Mouse (Mus musculus): ENCODE results near the gene Tbcb. TPM values are rescaled to one million over a fixed set of nuclear protein-coding genes. Genes with fewer than 3 reads are reported as not detected.
A peak's percentile ranks its signal among the peaks of the same experiment; 100 is the strongest.

Gene Tbcb
- polyA plus RNA-seq, 1 experiment from 2014 or later = 260 TPM

GRCm38 (mm10) chr7:30200200-30200599, 31.9 kb downstream of the Tbcb start:
- WGBS = 84% methylated on average over 5 of the region's 5 CpGs
- no peak overlapping the region for H3K9ac ChIP-seq (ENCODE audit: low read length)
- no peak overlapping the region for H3K4me2 ChIP-seq
- no peak for ATAC-seq (ENCODE audit: low FRiP score)
- no peaks in the 10 kb centered on the region for H3K9me3 ChIP-seq (ENCODE audit: control insufficient read depth, low read length)
- DNase-seq (ENCODE audit: low spot score, missing footprints) = no peak
- H3K27me3 ChIP-seq (ENCODE audit: control insufficient read depth, insufficient read depth, low read length) = no peaks in the 10 kb centered on the region
- H3K4me3 ChIP-seq (ENCODE audit: low read depth, low read length) = no peak overlapping the region
- peaks cover 6% of the 10 kb centered on the region for H3K4me1 ChIP-seq (ENCODE audit: control insufficient read depth, insufficient read depth, low read length)
- H3K36me3 ChIP-seq (ENCODE audit: control insufficient read depth, insufficient read depth, low read length) = no peaks in the 10 kb centered on the region
- H3K27ac ChIP-seq (ENCODE audit: low read depth, low read length) = no peak overlapping the region

- no peak overlapping the region for H3K4me2 ChIP-seq
- H3K9me3 ChIP-seq (ENCODE audit: control insufficient read depth, low read length) = no peaks in the 10 kb centered on the region
- H3K27me3 ChIP-seq (ENCODE audit: control insufficient read depth, insufficient read depth, low read length) = no peaks in the 10 kb centered on the region
- WGBS = 81% methylated on average over 18 of the region's 18 CpGs
- DNase-seq (ENCODE audit: low spot score, missing footprints) (no peak), ATAC-seq (ENCODE audit: low FRiP score) (no peak)
- H3K9ac ChIP-seq (ENCODE audit: low read length) = no peak overlapping the region
- H3K4me1 ChIP-seq (ENCODE audit: control insufficient read depth, insufficient read depth, low read length) = peaks cover 7% of the 10 kb centered on the region
- no peak overlapping the region for H3K27ac ChIP-seq (ENCODE audit: low read depth, low read length)
- no peak overlapping the region for H3K4me3 ChIP-seq (ENCODE audit: low read depth, low read length)
- H3K36me3 ChIP-seq (ENCODE audit: control insufficient read depth, insufficient read depth, low read length) = no peaks in the 10 kb centered on the region
These were observed 32.5 kb downstream of the Tbcb start for GRCm38 (mm10) chr7:30199498-30200139.

- 12% methylated on average over 8 of the region's 8 CpGs for WGBS
These were observed 33.5 kb downstream of the Tbcb start, which contains the start of gene Capns1 for GRCm38 (mm10) chr7:30198481-30198971. Gene Capns1 (minus strand): TSS chr7:30198811.

GRCm38 (mm10) chr7:30197592-30198129, 34.4 kb downstream of the Tbcb start:
- 73% methylated on average over 5 of the region's 5 CpGs for WGBS
- no peaks in the 10 kb centered on the region for H3K36me3 ChIP-seq (ENCODE audit: control insufficient read depth, insufficient read depth, low read length)
- no peak overlapping the region for H3K4me2 ChIP-seq
- peaks cover 13% of the 10 kb centered on the region for H3K4me1 ChIP-seq (ENCODE audit: control insufficient read depth, insufficient read depth, low read length)
- H3K9ac ChIP-seq (ENCODE audit: low read length) = no peak overlapping the region
- no peak overlapping the region for H3K27ac ChIP-seq (ENCODE audit: low read depth, low read length)
- ATAC-seq (ENCODE audit: low FRiP score) (no peak), DNase-seq (ENCODE audit: low spot score, missing footprints) (no peak)
- H3K9me3 ChIP-seq (ENCODE audit: control insufficient read depth, low read length) = no peaks in the 10 kb centered on the region
- no peak overlapping the region for H3K4me3 ChIP-seq (ENCODE audit: low read depth, low read length)
- H3K27me3 ChIP-seq (ENCODE audit: control insufficient read depth, insufficient read depth, low read length) = no peaks in the 10 kb centered on the region

More at GRCm38 (mm10) chr7:30198481-30198971, 33.5 kb downstream of the Tbcb start, which contains the start of gene Capns1:
- Histone ChIP-seq H3K4me3 (ENCODE audit: low read depth, low read length) (no peak within 1 kb of the TSS), H3K4me2 (peak within 1 kb of the TSS; percentile 27; the same call in 1 of the 2 replicates), H3K27ac (ENCODE audit: low read depth, low read length) (no peak within 1 kb of the TSS), H3K9ac (ENCODE audit: low read length) (no peak within 1 kb of the TSS; the same call in 1 of the 2 replicates), H3K4me1 (ENCODE audit: control insufficient read depth, insufficient read depth, low read length) (peaks cover 5% of the 10 kb centered on the region), H3K36me3 (ENCODE audit: control insufficient read depth, insufficient read depth, low read length) (no peaks in the 10 kb centered on the region), H3K27me3 (ENCODE audit: control insufficient read depth, insufficient read depth, low read length) (no peaks in the 10 kb centered on the region), H3K9me3 (ENCODE audit: control insufficient read depth, low read length) (no peaks in the 10 kb centered on the region)
- ATAC-seq (ENCODE audit: low FRiP score) = no peak
- peak; percentile 89 for DNase-seq (ENCODE audit: low spot score, missing footprints)

- 81% methylated on average over 6 of the region's 6 CpGs for WGBS
- H3K27ac ChIP-seq (ENCODE audit: low read depth, low read length) = no peak overlapping the region
- ATAC-seq (ENCODE audit: low FRiP score) (no peak), DNase-seq (ENCODE audit: low spot score, missing footprints) (no peak)
- no peak overlapping the region for H3K4me2 ChIP-seq
- no peaks in the 10 kb centered on the region; the same call in 1 of the 2 replicates for H3K36me3 ChIP-seq (ENCODE audit: control insufficient read depth, insufficient read depth, low read length)
- no peaks in the 10 kb centered on the region for H3K9me3 ChIP-seq (ENCODE audit: control insufficient read depth, low read length)
- no peaks in the 10 kb centered on the region for H3K27me3 ChIP-seq (ENCODE audit: control insufficient read depth, insufficient read depth, low read length)
- H3K4me3 ChIP-seq (ENCODE audit: low read depth, low read length) = no peak overlapping the region
- H3K9ac ChIP-seq (ENCODE audit: low read length) = no peak overlapping the region
- H3K4me1 ChIP-seq (ENCODE audit: control insufficient read depth, insufficient read depth, low read length) = peaks cover 14% of the 10 kb centered on the region
These were observed 35.9 kb downstream of the Tbcb start for GRCm38 (mm10) chr7:30196171-30196570.

- Histone ChIP-seq H3K4me2 (peak overlapping the region; percentile 85; the same call in 1 of the 2 replicates), H3K9ac (ENCODE audit: low read length) (peak overlapping the region; percentile 69; the same call in 1 of the 2 replicates), H3K4me1 (ENCODE audit: control insufficient read depth, insufficient read depth, low read length) (peaks cover 14% of the 10 kb centered on the region), H3K36me3 (ENCODE audit: control insufficient read depth, insufficient read depth, low read length) (no peaks in the 10 kb centered on the region; the same call in 1 of the 2 replicates), H3K27ac (ENCODE audit: low read depth, low read length) (no peak overlapping the region), H3K9me3 (ENCODE audit: control insufficient read depth, low read length) (no peaks in the 10 kb centered on the region), H3K4me3 (ENCODE audit: low read depth, low read length) (peak overlapping the region; percentile 64; the same call in 1 of the 2 replicates), H3K27me3 (ENCODE audit: control insufficient read depth, insufficient read depth, low read length) (no peaks in the 10 kb centered on the region)
- 80% methylated on average over 6 of the region's 6 CpGs for WGBS
- DNase-seq (ENCODE audit: low spot score, missing footprints) (no peak), ATAC-seq (ENCODE audit: low FRiP score) (no peak)
These were observed 36.6 kb downstream of the Tbcb start for GRCm38 (mm10) chr7:30195461-30195860.

GRCm38 (mm10) chr7:30194884-30195283, 37.2 kb downstream of the Tbcb start:
- Histone ChIP-seq H3K36me3 (ENCODE audit: control insufficient read depth, insufficient read depth, low read length) (no peaks in the 10 kb centered on the region; the same call in 1 of the 2 replicates), H3K27me3 (ENCODE audit: control insufficient read depth, insufficient read depth, low read length) (no peaks in the 10 kb centered on the region), H3K9me3 (ENCODE audit: control insufficient read depth, low read length) (no peaks in the 10 kb centered on the region), H3K4me1 (ENCODE audit: control insufficient read depth, insufficient read depth, low read length) (peaks cover 14% of the 10 kb centered on the region), H3K9ac (ENCODE audit: low read length) (peak overlapping the region; percentile 69), H3K4me2 (peak overlapping the region; percentile 85), H3K27ac (ENCODE audit: low read depth, low read length) (peak overlapping the region; percentile 25), H3K4me3 (ENCODE audit: low read depth, low read length) (peak overlapping the region; percentile 64)
- DNase-seq (ENCODE audit: low spot score, missing footprints) (peak; percentile 98), ATAC-seq (ENCODE audit: low FRiP score) (peak; percentile 89)
- WGBS = 1% methylated on average over 28 of the region's 28 CpGs

GRCm38 (mm10) chr7:30194101-30194831, 37.8 kb downstream of the Tbcb start:
- WGBS = 0% methylated on average over 26 of the region's 26 CpGs

More at GRCm38 (mm10) chr7:30194101-30194831, 37.8 kb downstream of the Tbcb start:
- H3K9me3 ChIP-seq (ENCODE audit: control insufficient read depth, low read length) = no peaks in the 10 kb centered on the region
- peak; percentile 35 for ATAC-seq (ENCODE audit: low FRiP score)
- H3K4me2 ChIP-seq = peak overlapping the region; percentile 85
- H3K4me3 ChIP-seq (ENCODE audit: low read depth, low read length) = peak overlapping the region; percentile 64
- peak overlapping the region; percentile 25 for H3K27ac ChIP-seq (ENCODE audit: low read depth, low read length)
- no peaks in the 10 kb centered on the region for H3K27me3 ChIP-seq (ENCODE audit: control insufficient read depth, insufficient read depth, low read length)
- H3K4me1 ChIP-seq (ENCODE audit: control insufficient read depth, insufficient read depth, low read length) = peaks cover 14% of the 10 kb centered on the region
- DNase-seq (ENCODE audit: low spot score, missing footprints) = peak; percentile 95
- peak overlapping the region; percentile 69 for H3K9ac ChIP-seq (ENCODE audit: low read length)
- H3K36me3 ChIP-seq (ENCODE audit: control insufficient read depth, insufficient read depth, low read length) = no peaks in the 10 kb centered on the region; the same call in 1 of the 2 replicates
